Mouse (Mus musculus) E14TG2a.4 (cell line): ENCODE measurements around the gene Notum.

Source experiments
- CTCF ChIP-seq: conservative IDR thresholded peaks from 2 replicates; pipeline ENCODE4 v1.5.1; 2014; ENCODE audit warnings: low read length
- NANOG ChIP-seq: IDR thresholded peaks from 2 replicates; pipeline ENCODE4 v1.6.1; 2014; ENCODE audit warnings: borderline replicate concordance, low read length, mixed read lengths
- POU5F1 ChIP-seq: IDR thresholded peaks from 2 replicates; pipeline ENCODE4 v1.6.1; 2014; ENCODE audit warnings: low read length, borderline replicate concordance

DNA sequence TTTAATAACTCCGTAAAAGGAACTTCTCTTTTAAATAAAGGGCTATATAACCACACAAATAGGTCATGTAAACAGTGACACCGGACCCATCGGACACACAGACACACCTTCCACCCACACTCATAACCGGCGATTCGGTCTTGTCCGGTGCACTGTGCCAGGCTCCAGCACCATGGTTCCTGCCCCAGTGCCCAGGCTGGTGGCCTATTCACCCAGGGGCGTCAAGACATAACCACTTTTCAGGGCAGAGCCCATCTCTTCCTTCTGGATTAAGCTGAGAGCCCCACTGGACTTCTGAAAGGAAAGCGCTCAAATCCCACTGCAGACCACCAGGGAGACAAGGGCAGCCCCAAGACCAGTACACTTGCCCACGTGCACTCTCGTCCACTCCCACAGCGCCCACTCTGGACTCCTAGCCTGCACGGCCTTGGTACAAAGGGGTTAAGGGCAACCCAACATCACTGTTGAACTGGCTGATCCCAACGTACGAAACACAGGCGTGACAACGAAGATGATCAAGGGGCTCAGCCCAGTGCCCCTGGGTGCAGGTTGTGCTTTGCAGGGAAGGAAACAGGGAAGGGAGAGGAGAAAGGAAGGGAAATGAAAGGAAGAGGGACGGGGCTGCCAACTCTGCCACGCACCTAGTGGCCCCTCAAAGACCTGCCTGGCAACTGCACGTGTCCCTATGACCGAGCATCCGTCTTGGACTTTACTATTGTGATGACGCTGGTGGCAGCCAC is 32.2 kb downstream of the Notum start:
- TF ChIP-seq CTCF = no peak
- no peak for TF ChIP-seq POU5F1
- no peak for TF ChIP-seq NANOG
